Mouse (Mus musculus) small intestine, adult 2 months (tissue): ENCODE data around the gene Psmc3ip. TPM values are rescaled to one million over a fixed set of nuclear protein-coding genes. Genes with fewer than 3 reads are reported as not detected.
A peak's percentile ranks its signal among the peaks of the same experiment; 100 is the strongest.

Experiments
- H3K27ac ChIP-seq: fragments of 200-500 bp; 2 replicates; pipeline ENCODE4 v1.5.1; 2012; ENCODE audit warnings: low read depth, low read length, control low read depth, inconsistent platforms; ENCODE audit not compliant: insufficient read depth
- H3K27me3 ChIP-seq: fragments of 200-500 bp; 2 replicates; pipeline ENCODE4 v1.6.1; 2012; ENCODE audit warnings: mild to moderate bottlenecking, moderate library complexity, low read length, inconsistent platforms; ENCODE audit not compliant: control insufficient read depth, insufficient read depth
- H3K36me3 ChIP-seq: fragments of 200-500 bp; 2 replicates; pipeline ENCODE4 v1.6.1; 2012; ENCODE audit warnings: mild to moderate bottlenecking, low read length, control low read depth, inconsistent platforms; ENCODE audit not compliant: control insufficient read depth, insufficient read depth
- H3K4me1 ChIP-seq: fragments of 200-500 bp; 2 replicates; pipeline ENCODE4 v1.6.1; 2012; ENCODE audit warnings: low read length, inconsistent platforms, mixed read lengths; ENCODE audit not compliant: control insufficient read depth, insufficient read depth, insufficient read length
- H3K4me3 ChIP-seq: fragments of 200-500 bp; 2 replicates; pipeline ENCODE4 v1.5.1; 2012; ENCODE audit warnings: low read depth, mild to moderate bottlenecking, control low read depth, inconsistent platforms, low read length, moderate library complexity
- CTCF ChIP-seq: fragments of 200-500 bp; IDR thresholded peaks from 2 replicates; pipeline ENCODE4 v1.5.1; 2012; ENCODE audit warnings: low read depth, mild to moderate bottlenecking, control low read depth, inconsistent platforms, low read length, moderate library complexity, mixed read lengths; ENCODE audit not compliant: insufficient replicate concordance, insufficient read length; ENCODE audit errors: extremely low read depth
- POLR2A ChIP-seq: fragments of 200-500 bp; IDR thresholded peaks from 2 replicates; pipeline ENCODE4 v1.6.1; 2012; ENCODE audit warnings: low read depth, mild to moderate bottlenecking, control low read depth, inconsistent platforms, low read length, moderate library complexity
- WGBS: fragments of 180-500 bp; shearing (Covaris S2); methylation state at CpG from one replicate; pipeline ENCODE4 v1.1.7; 2018; 5-methylcytosine and 5-hydroxymethylcytosine counted together
- polyA plus RNA-seq: library from polyadenylated mRNA; depleted of rRNA; stranded (reverse); fragments of >200 nt; gene quantifications from 2 replicates; pipeline ENCODE4 v1.2.3, GENCODE M21; 2012; rRNA removed

The Psmc3ip gene
- polyA plus RNA-seq, result 0.22 and 0.46 TPM in 2 replicates

DNA sequence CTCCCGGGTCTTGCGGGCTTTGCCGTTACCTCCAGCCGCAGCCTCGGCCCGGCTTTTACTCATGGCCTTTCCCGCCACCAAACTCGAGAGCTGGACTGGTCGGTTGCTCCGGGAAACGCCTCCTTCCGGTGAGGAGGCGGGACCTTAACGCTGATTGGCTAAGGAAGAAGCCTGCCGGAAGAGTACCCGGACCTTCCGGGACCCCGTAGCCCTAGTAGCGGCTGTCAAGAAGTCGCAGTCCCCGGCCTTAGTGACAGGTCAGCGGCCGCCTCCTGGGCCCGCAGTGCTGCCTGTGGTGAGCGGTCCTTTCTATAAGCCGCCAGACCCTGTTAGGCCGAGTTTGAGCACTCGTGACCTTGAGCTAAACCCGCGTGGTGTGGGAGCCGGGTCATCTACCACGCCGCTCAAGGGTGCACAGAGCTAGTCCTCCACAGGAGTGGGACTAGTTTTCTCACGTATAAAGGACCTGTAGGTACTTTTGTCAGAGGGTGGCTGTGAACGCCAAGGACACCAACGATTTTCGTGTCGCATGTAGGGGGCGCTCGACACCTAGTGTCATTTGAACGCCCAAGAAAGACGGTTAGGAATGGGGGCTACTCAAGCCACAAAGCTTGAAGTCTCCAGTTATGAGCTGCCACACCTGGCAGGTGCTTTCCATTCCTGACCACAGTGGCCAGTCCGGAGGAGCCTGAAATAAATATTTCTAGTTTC lies at the start of gene Psmc3ip:
TSS of gene Psmc3ip (minus strand) at position 123 of the 711 bp plus-strand sequence.
- H3K27me3 ChIP-seq, result no peaks in the 10 kb centered on the region
- H3K27ac ChIP-seq, result peak within 1 kb of the TSS; percentile 99
- H3K4me1 ChIP-seq, result no peaks in the 10 kb centered on the region
- peak; percentile 87; the same call in 1 of the 2 replicates for TF ChIP-seq CTCF
- peak; percentile 70 for TF ChIP-seq POLR2A
- peaks cover 60% of the 10 kb centered on the region for H3K36me3 ChIP-seq
- peak within 1 kb of the TSS; percentile 88 for H3K4me3 ChIP-seq
- 1% methylated on average over 43 of the region's 43 CpGs for WGBS

GRCm38 (mm10) chr11:101143338-101144225 lies 48.3 kb upstream of the Psmc3ip start:
- Histone ChIP-seq H3K4me3 (peak overlapping the region; percentile 51), H3K36me3 (no peaks in the 10 kb centered on the region), H3K4me1 (peaks cover 2% of the 10 kb centered on the region; the same call in 1 of the 2 replicates), H3K27ac (peak overlapping the region; percentile 50), H3K27me3 (peaks cover 9% of the 10 kb centered on the region; the same call in 1 of the 2 replicates)
- WGBS, result 31% methylated on average over 18 of the region's 19 CpGs
- TF ChIP-seq POLR2A, result no peak
- TF ChIP-seq CTCF, result no peak

GRCm38 (mm10) chr11:101142215-101142967 lies 47.2 kb upstream of the Psmc3ip start:
- Histone ChIP-seq H3K27me3 (peaks cover 9% of the 10 kb centered on the region; the same call in 1 of the 2 replicates), H3K27ac (no peak overlapping the region), H3K4me3 (no peak overlapping the region), H3K36me3 (no peaks in the 10 kb centered on the region), H3K4me1 (peaks cover 2% of the 10 kb centered on the region; the same call in 1 of the 2 replicates)
- TF ChIP-seq POLR2A (no peak), CTCF (no peak)
- WGBS, result 89% methylated on average over 10 of the region's 10 CpGs

DNA sequence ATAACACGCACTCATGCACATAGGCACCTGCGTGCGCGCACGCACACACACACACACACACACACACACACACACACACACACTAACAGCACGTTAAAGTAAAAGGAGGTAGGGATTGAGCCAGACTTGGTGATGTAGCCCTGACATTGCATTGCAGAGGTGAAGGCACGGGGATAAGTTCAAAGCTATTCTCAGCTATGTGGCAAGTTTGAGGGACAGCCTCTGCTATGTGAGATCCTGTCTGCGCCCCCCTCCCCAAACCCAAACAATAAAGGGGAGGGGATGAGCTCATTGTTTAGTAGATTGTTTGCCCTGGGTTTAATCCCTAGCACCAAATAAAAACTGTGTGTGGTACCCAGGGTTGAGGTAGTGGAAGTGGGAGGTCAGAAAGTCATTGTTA lies 45.9 kb upstream of the Psmc3ip start:
- WGBS, result 83% methylated on average over 8 of the region's 8 CpGs
- Histone ChIP-seq H3K4me3 (no peak overlapping the region), H3K4me1 (peaks cover 2% of the 10 kb centered on the region; the same call in 1 of the 2 replicates), H3K27ac (no peak overlapping the region), H3K27me3 (peaks cover 9% of the 10 kb centered on the region; the same call in 1 of the 2 replicates), H3K36me3 (no peaks in the 10 kb centered on the region)
- TF ChIP-seq POLR2A (no peak), CTCF (no peak)

GRCm38 (mm10) chr11:101140164-101140819 lies 45.1 kb upstream of the Psmc3ip start:
- Histone ChIP-seq H3K27me3 (peaks cover 9% of the 10 kb centered on the region; the same call in 1 of the 2 replicates), H3K4me3 (peak overlapping the region; percentile 48), H3K27ac (no peak overlapping the region), H3K4me1 (peaks cover 2% of the 10 kb centered on the region; the same call in 1 of the 2 replicates), H3K36me3 (no peaks in the 10 kb centered on the region)
- TF ChIP-seq CTCF, result no peak
- WGBS, result 27% methylated on average over 27 of the region's 27 CpGs

DNA sequence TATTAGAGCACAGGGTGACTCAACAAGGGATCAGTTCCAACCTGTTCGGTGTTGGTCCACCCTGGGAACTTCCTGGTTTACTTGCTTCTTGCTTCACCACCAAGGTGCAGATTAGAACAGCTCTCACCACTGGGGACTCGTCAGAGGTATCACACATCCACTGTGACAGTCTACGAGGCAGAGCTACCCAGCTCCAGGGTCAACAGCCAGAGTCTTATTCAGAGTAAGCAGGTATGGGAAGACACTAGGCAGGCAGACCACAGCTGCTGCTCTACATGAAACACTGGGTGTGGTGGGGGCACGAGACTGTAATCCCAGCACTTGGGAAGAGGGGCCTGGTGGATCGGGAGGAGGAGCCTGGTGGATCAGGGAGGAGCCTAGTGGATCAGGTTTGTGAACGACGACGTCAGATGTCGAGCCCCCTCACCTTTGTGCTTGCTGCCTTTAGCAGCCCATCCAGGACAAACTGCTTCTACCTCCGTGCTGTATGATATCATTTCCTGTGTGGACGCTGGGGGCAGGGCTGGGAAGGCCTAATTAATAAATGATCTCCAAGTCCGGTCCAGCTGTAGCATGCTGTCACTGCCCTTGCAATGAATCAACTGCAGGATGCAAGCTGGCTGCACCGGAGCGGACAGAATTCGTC lies 43.4 kb upstream of the Psmc3ip start:
- TF ChIP-seq POLR2A, result no peak
- Histone ChIP-seq H3K27ac (no peak overlapping the region), H3K27me3 (peaks cover 9% of the 10 kb centered on the region; the same call in 1 of the 2 replicates), H3K4me1 (peaks cover 2% of the 10 kb centered on the region; the same call in 1 of the 2 replicates), H3K4me3 (peak overlapping the region; percentile 31), H3K36me3 (no peaks in the 10 kb centered on the region)
- WGBS, result 21% methylated on average over 15 of the region's 15 CpGs
